Mouse (Mus musculus) liver, postnatal 0 days (tissue): Measurements from ENCODE around the gene Msi2. TPM values are rescaled to one million over a fixed set of nuclear protein-coding genes. Genes with fewer than 3 reads are reported as not detected.

ENCODE experiments used
- ATAC-seq: fragments of 200-750 bp; cut with Nextera tagmentation; 2 replicates; pipeline ENCODE4 v1.8.0; 2017; ENCODE audit warnings: mild to moderate bottlenecking, moderate library complexity
- DNase-seq: peaks from one replicate; pipeline ENCODE4 v3.0.0-alpha.2; 2016
- H3K27ac ChIP-seq: fragments of 300-500 bp; sonication (generic); 2 replicates; pipeline ENCODE4 v1.5.1; 2014; ENCODE audit warnings: antibody characterized with exemption, moderate library complexity, mild to moderate bottlenecking, low read depth
- H3K27me3 ChIP-seq: fragments of 300-500 bp; sonication (generic); 2 replicates; pipeline ENCODE4 v1.6.1; 2014; ENCODE audit warnings: low read length, control low read depth, mixed read lengths; ENCODE audit not compliant: insufficient read depth
- H3K36me3 ChIP-seq: fragments of 300-500 bp; sonication (generic); replicated peaks from 2 replicates; pipeline ENCODE4 v1.6.1; 2014; ENCODE audit warnings: mild to moderate bottlenecking, control low read depth, low read length, moderate library complexity, mixed read lengths; ENCODE audit not compliant: insufficient read depth
- H3K4me1 ChIP-seq: fragments of 300-500 bp; sonication (generic); 2 replicates; pipeline ENCODE4 v1.6.1; 2014; ENCODE audit warnings: antibody characterized with exemption, mild to moderate bottlenecking, control low read depth; ENCODE audit not compliant: insufficient read depth
- H3K4me2 ChIP-seq: fragments of 300-500 bp; sonication (generic); 2 replicates; pipeline ENCODE4 v1.6.1; 2014; ENCODE audit warnings: low read depth, mild to moderate bottlenecking, low read length, moderate library complexity, mixed read lengths
- H3K4me3 ChIP-seq: fragments of 300-500 bp; sonication (generic); 2 replicates; pipeline ENCODE4 v1.5.1; 2014; ENCODE audit warnings: low read depth, low read length
- H3K9ac ChIP-seq: fragments of 300-500 bp; sonication (generic); replicated peaks from 2 replicates; pipeline ENCODE4 v1.6.1; 2014; ENCODE audit warnings: mild to moderate bottlenecking, moderate library complexity
- H3K9me3 ChIP-seq: fragments of 300-500 bp; sonication (generic); 2 replicates; pipeline ENCODE4 v1.6.1; 2016; ENCODE audit warnings: mild to moderate bottlenecking, control low read depth, low read length, mixed read lengths
- CTCF ChIP-seq: sonication (generic); IDR thresholded peaks from 2 replicates; pipeline ENCODE4 v1.5.1; 2016; ENCODE audit warnings: antibody characterized with exemption, low read depth
- EP300 ChIP-seq: IDR thresholded peaks from 2 replicates; pipeline ENCODE4 v1.6.1; 2016; ENCODE audit warnings: antibody characterized with exemption, low read depth, mild to moderate bottlenecking
- WGBS: fragments of 180-500 bp; shearing (Covaris S2); extraction: QIAGEN DNeasy Blood & Tissue Kit; methylation state at CpG from one replicate; pipeline ENCODE4 v1.1.7; 2014; ENCODE audit not compliant: insufficient replicate concordance; 5-methylcytosine and 5-hydroxymethylcytosine counted together
- polyA plus RNA-seq: library from polyadenylated mRNA; unstranded; fragments of >200 nt; fragmentation: Nextera tagmentation; extraction: Ambion mirVana; gene quantifications from 2 replicates; pipeline ENCODE4 v1.2.1, GENCODE M21; 2015

The Msi2 gene
- polyA plus RNA-seq, 1 experiment from 2014 or later, result 3.7 TPM

DNA sequence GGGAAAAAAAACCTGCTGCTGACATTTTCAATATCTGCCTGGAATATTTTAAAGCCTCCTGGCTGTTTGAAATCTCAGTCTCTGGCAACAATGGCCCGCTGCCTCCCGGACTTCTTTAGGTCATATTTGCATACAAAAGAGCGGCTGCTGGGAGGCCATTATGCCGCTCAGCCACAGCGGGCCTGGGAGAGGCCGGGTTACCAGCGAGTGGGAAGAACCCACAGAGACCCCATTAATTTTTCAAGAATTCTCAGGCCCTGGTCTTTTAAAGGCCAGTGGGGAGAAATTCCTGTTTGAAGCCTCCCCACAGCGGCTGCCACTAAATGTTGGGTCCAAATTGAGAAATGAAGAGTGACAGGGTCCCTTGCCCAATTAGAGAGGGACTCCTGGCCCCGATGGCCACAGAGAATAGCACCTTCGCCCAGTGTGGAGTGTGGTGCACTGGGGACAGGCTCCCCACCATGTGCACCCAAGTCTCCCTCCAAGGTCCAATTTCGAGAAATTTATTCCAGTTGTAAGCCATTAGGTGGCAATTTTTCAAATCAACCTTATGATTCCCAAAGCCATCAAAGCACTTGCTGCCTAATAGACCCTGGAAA is 183.9 kb downstream of the Msi2 start:
- 84% methylated on average over 11 of the region's 11 CpGs for WGBS
- no peak overlapping the region for H3K4me2 ChIP-seq
- no peaks in the 10 kb centered on the region for H3K36me3 ChIP-seq
- H3K4me3 ChIP-seq, result no peak overlapping the region
- TF ChIP-seq EP300, result no peak
- no peak for TF ChIP-seq CTCF
- H3K4me1 ChIP-seq, result no peaks in the 10 kb centered on the region
- DNase-seq (no peak), ATAC-seq (no peak)
- H3K27me3 ChIP-seq, result no peaks in the 10 kb centered on the region
- no peak overlapping the region for H3K27ac ChIP-seq
- no peak overlapping the region for H3K9ac ChIP-seq
- no peaks in the 10 kb centered on the region for H3K9me3 ChIP-seq

GRCm38 (mm10) chr11:88532016-88532415 is 186.3 kb downstream of the Msi2 start:
- Histone ChIP-seq H3K9ac (no peak overlapping the region), H3K4me1 (peaks cover 20% of the 10 kb centered on the region), H3K4me2 (no peak overlapping the region), H3K4me3 (no peak overlapping the region), H3K27ac (no peak overlapping the region), H3K9me3 (no peaks in the 10 kb centered on the region), H3K27me3 (no peaks in the 10 kb centered on the region), H3K36me3 (no peaks in the 10 kb centered on the region)
- ATAC-seq (peak; percentile 61), DNase-seq (no peak)
- 50% methylated on average over 2 of the region's 2 CpGs for WGBS
- TF ChIP-seq EP300, result no peak
- TF ChIP-seq CTCF, result no peak

GRCm38 (mm10) chr11:88530032-88530431 is 188.3 kb downstream of the Msi2 start:
- no peak overlapping the region for H3K4me2 ChIP-seq
- ATAC-seq, result no peak
- WGBS, result 59% methylated on average over 4 of the region's 4 CpGs
- no peaks in the 10 kb centered on the region for H3K36me3 ChIP-seq
- H3K9ac ChIP-seq, result no peak overlapping the region
- no peak for DNase-seq
- no peak overlapping the region for H3K27ac ChIP-seq
- no peaks in the 10 kb centered on the region for H3K27me3 ChIP-seq
- no peak overlapping the region for H3K4me3 ChIP-seq
- H3K4me1 ChIP-seq, result peaks cover 26% of the 10 kb centered on the region
- TF ChIP-seq EP300 (no peak), CTCF (no peak)
- H3K9me3 ChIP-seq, result no peaks in the 10 kb centered on the region

- Histone ChIP-seq H3K4me3 (no peak overlapping the region), H3K9ac (no peak overlapping the region), H3K27me3 (no peaks in the 10 kb centered on the region), H3K4me1 (peaks cover 34% of the 10 kb centered on the region), H3K9me3 (no peaks in the 10 kb centered on the region), H3K4me2 (no peak overlapping the region), H3K36me3 (no peaks in the 10 kb centered on the region), H3K27ac (peak overlapping the region; percentile 44)
- WGBS, result 38% methylated on average over 8 of the region's 8 CpGs
- no peak for TF ChIP-seq EP300
- TF ChIP-seq CTCF, result no peak
- ATAC-seq (no peak), DNase-seq (no peak)
Observed at GRCm38 (mm10) chr11:88528522-88529101, 189.7 kb downstream of the Msi2 start.

- Histone ChIP-seq H3K9ac (no peak overlapping the region), H3K27me3 (no peaks in the 10 kb centered on the region), H3K4me2 (no peak overlapping the region), H3K4me1 (peaks cover 34% of the 10 kb centered on the region), H3K9me3 (no peaks in the 10 kb centered on the region), H3K27ac (no peak overlapping the region), H3K36me3 (no peaks in the 10 kb centered on the region), H3K4me3 (no peak overlapping the region)
- DNase-seq (no peak), ATAC-seq (no peak)
- WGBS, result 47% methylated on average over 7 of the region's 7 CpGs
- no peak for TF ChIP-seq CTCF
- TF ChIP-seq EP300, result no peak
Observed at GRCm38 (mm10) chr11:88526711-88527110, 191.6 kb downstream of the Msi2 start.

DNA sequence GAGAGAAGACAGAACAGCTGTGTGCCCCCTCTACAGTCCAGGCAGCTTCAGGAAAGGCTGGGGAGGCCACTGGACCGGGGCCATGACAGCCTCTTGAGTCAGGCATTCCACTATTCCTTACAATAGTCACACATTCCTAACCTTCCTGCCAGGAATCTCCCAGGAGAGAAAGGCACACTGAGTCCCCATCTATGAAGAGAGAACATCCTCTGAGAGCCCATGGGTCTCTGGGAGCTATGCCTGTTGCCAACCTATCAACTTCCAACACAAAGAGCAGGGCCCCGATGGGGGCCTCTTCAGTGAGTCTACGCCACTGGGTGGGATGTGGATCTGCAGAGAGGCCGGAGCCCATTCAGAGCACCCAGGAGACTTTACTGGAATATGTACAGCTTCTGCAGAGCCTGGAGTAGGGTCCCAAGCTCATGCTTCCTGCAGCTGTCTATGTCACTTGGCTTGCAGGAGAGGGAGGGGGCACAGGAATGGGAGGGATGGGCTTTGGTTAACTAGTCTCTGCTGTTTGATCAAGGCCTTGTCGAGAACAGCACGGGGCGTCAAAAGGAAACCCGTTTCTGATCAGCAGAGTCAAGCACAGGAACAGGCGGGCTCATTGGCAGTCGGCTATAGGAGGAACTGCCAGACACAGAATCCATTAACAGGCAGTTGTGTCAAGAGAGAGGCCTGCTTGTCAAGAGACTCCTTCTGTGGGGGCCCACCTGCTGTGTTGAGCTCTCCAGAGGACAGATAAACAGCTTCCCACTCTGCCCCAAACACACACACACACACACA is 193.3 kb downstream of the Msi2 start:
- H3K4me1 ChIP-seq, result peaks cover 34% of the 10 kb centered on the region
- WGBS, result 39% methylated on average over 10 of the region's 10 CpGs

More for the DNA sequence above, 193.3 kb downstream of the Msi2 start:
- Histone ChIP-seq H3K27me3 (no peaks in the 10 kb centered on the region), H3K36me3 (no peaks in the 10 kb centered on the region), H3K4me2 (no peak overlapping the region), H3K9ac (no peak overlapping the region), H3K27ac (0 out of 2 replicates have a peak overlapping the region, but pooled peaks have one; percentile 16), H3K4me3 (no peak overlapping the region), H3K9me3 (no peaks in the 10 kb centered on the region)
- DNase-seq (no peak), ATAC-seq (no peak)
- TF ChIP-seq EP300 (no peak), CTCF (no peak)
